Mouse (Mus musculus) neural tube, embryonic 13.5 days (tissue): ENCODE measurements around the gene Nsl1. TPM values are rescaled to one million over a fixed set of nuclear protein-coding genes. Genes with fewer than 3 reads are reported as not detected.

Experiments used
- ATAC-seq: fragments of 200-750 bp; cut with Nextera tagmentation; 2 replicates; pipeline ENCODE4 v1.8.0; 2017; ENCODE audit warnings: low read depth, mild to moderate bottlenecking, moderate TSS enrichment, moderate library complexity
- H3K27ac ChIP-seq: fragments of 300-500 bp; sonication (generic); replicated peaks from 2 replicates; pipeline ENCODE4 v1.5.1; 2015; ENCODE audit warnings: moderate library complexity, mild to moderate bottlenecking, inconsistent platforms
- H3K27me3 ChIP-seq: fragments of 300-500 bp; sonication (generic); 2 replicates; pipeline ENCODE4 v1.6.1; 2015; ENCODE audit warnings: mild to moderate bottlenecking, inconsistent platforms
- H3K36me3 ChIP-seq: fragments of 300-500 bp; sonication (generic); 2 replicates; pipeline ENCODE4 v1.6.1; 2015; ENCODE audit warnings: mild to moderate bottlenecking, inconsistent platforms
- H3K4me1 ChIP-seq: fragments of 300-500 bp; sonication (generic); replicated peaks from 2 replicates; pipeline ENCODE4 v1.6.1; 2015; ENCODE audit warnings: inconsistent platforms
- H3K4me2 ChIP-seq: fragments of 300-500 bp; sonication (generic); 2 replicates; pipeline ENCODE4 v1.6.1; 2015; ENCODE audit warnings: inconsistent platforms, mild to moderate bottlenecking, moderate library complexity
- H3K4me3 ChIP-seq: fragments of 300-500 bp; sonication (generic); 2 replicates; pipeline ENCODE4 v1.5.1; 2015; ENCODE audit warnings: mild to moderate bottlenecking, inconsistent platforms
- H3K9ac ChIP-seq: fragments of 300-500 bp; sonication (generic); 2 replicates; pipeline ENCODE4 v1.6.1; 2015; ENCODE audit warnings: moderate library complexity, mild to moderate bottlenecking, inconsistent platforms
- H3K9me3 ChIP-seq: fragments of 300-500 bp; sonication (generic); 2 replicates; pipeline ENCODE4 v1.6.1; 2016; ENCODE audit warnings: inconsistent platforms
- WGBS: fragments of 180-500 bp; shearing (Covaris S2); methylation state at CpG from one replicate; pipeline ENCODE4 v1.1.7; 2015; 5-methylcytosine and 5-hydroxymethylcytosine counted together
- polyA plus RNA-seq: library from polyadenylated mRNA; unstranded; fragments of >200 nt; fragmentation: Nextera tagmentation; extraction: Ambion mirVana; gene quantifications from 2 replicates; pipeline ENCODE4 v1.2.1, GENCODE M21; 2015

Gene Nsl1
- polyA plus RNA-seq, 1 experiment from 2014 or later: 4.9 TPM

DNA sequence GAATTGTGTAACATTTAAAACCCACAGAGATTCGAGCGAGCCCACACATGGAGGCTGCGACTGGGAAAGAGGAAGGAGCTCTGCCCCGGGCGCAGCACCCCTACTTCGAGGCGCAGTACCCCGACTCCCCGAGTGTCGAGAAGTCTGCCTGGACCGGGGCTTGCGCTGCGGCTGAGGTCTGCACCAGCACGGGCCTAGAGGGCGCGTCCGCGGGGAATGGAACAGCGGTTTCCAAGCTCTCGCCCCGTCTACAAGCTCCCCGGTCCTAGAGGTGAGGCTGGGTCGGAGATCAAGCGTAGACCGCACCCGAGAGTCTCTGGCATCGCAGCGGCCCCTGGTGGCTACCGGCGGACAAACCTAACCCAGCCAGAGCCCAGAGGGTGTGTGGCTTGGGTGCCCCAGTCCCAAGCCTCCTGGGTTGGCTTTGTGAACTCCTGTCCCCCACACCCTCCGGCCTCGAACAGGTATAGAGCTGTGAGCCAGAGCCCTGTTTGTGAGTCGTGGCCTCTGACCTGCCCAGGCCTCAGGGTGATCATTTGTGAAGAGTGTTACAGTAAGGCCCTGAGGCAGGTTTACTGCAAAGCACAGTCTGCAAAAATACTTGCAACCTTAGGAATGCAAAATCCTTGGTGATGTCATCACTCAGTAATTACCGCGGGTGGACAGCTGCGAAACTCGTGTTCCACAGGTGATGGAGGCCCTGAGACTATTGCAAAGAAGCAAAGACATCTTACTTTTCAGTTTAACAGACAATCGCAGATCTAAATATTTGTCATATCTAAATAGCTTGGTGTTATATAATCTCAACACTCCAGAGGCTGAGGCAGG, 63.2 kb downstream of the Nsl1 start:
- Histone ChIP-seq H3K9ac (peak overlapping the region; percentile 52; the same call in 1 of the 2 replicates), H3K4me1 (peaks cover 7% of the 10 kb centered on the region), H3K4me3 (peak overlapping the region; percentile 33), H3K27ac (no peak overlapping the region), H3K9me3 (peaks cover 10% of the 10 kb centered on the region), H3K27me3 (peaks cover 17% of the 10 kb centered on the region; the same call in 1 of the 2 replicates), H3K4me2 (peak overlapping the region; percentile 58), H3K36me3 (no peaks in the 10 kb centered on the region)
- 17% methylated on average over 38 of the region's 38 CpGs for WGBS
- peak; percentile 71 for ATAC-seq

DNA sequence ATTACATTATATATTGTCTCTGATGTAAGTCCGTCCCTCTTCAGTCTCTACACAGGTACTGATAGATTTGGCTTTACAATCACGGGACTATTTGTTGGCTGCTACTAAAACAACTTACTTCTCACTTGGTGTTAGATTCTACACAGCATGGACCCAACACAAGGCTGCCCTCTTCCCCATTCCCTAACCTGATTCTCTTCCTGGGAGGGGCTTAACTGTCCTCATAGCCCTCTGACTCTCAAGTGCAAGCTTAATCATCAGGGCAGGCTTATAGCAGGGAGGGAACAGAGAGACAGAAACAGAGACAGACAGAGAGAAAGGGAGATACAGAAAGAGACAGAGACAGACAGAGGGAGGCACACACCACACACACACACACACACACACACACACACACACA, 68.9 kb downstream of the Nsl1 start:
- H3K9me3 ChIP-seq: peaks cover 10% of the 10 kb centered on the region
- WGBS: 92% methylated on average over 2 of the region's 2 CpGs
- H3K4me2 ChIP-seq: no peak overlapping the region
- ATAC-seq: no peak
- no peak overlapping the region for H3K4me3 ChIP-seq
- no peak overlapping the region for H3K9ac ChIP-seq
- H3K27ac ChIP-seq: no peak overlapping the region
- no peaks in the 10 kb centered on the region for H3K36me3 ChIP-seq
- H3K27me3 ChIP-seq: no peaks in the 10 kb centered on the region
- H3K4me1 ChIP-seq: no peaks in the 10 kb centered on the region

DNA sequence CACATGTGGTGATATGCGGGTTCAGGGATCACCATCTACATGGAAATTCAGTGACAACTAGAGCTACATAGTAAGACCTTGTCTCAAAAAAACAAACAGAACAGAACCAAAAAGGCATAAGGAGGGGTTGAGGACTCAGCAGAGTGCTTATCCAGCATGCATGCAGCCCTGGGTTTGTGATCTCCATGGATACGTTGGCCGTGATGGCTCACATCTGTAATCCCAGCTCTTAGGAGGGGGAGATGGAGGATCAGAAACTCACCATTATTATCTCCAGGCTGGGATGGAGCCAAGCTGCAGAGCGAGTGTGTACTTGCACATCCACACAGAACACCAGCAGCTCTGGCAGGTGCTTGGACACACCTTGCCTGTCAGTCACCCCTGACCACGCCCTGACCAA, 69.4 kb downstream of the Nsl1 start:
- H3K9me3 ChIP-seq: peaks cover 10% of the 10 kb centered on the region
- H3K27me3 ChIP-seq: no peaks in the 10 kb centered on the region
- WGBS: 82% methylated on average over 5 of the region's 5 CpGs
- H3K36me3 ChIP-seq: no peaks in the 10 kb centered on the region
- H3K4me3 ChIP-seq: no peak overlapping the region
- no peak overlapping the region for H3K27ac ChIP-seq
- H3K4me1 ChIP-seq: no peaks in the 10 kb centered on the region
- H3K4me2 ChIP-seq: no peak overlapping the region
- ATAC-seq: no peak
- no peak overlapping the region for H3K9ac ChIP-seq

DNA sequence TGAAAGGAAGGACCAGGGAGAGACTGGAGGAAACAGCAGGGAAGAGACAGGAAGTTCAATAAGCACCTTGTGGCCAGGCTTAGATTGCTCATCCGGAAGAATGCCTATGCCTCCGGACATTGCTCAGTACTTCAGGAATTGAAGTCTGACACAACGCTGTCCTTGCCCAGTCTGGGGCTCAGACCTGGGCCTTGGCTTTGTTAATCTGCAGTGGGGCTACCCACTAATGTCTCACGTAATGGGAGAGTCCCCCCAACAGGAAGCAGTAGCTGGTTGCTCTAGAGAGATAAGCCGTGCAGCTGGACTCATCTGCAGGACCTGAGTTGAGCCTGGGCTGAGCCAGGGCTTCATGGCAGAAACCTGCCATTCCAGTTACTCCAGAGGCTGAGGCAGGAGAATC, 70.1 kb downstream of the Nsl1 start:
- H3K27ac ChIP-seq: no peak overlapping the region
- no peaks in the 10 kb centered on the region for H3K27me3 ChIP-seq
- no peak overlapping the region for H3K4me2 ChIP-seq
- 85% methylated on average over 5 of the region's 5 CpGs for WGBS
- peaks cover 10% of the 10 kb centered on the region for H3K9me3 ChIP-seq
- no peaks in the 10 kb centered on the region for H3K4me1 ChIP-seq
- no peak overlapping the region for H3K4me3 ChIP-seq
- H3K36me3 ChIP-seq: no peaks in the 10 kb centered on the region
- ATAC-seq: no peak
- no peak overlapping the region for H3K9ac ChIP-seq

DNA sequence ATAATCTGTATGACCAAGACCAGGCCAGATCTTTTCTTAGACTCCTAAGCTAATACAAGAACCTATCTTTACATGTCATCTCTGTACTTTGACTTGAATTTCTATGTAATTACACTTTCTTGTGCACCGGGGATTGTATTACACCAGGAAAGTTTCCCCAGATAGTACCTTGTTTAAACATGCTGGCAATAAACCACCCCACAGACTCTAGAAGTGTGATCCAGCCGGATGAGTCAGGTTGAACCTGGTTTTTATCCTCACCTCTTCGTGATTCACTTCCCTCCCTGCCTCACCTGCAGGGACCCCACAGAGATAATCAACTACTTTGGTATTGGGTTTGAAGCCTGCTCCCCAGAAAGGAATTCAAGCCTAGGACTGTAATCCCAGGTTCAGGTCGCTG, 72.6 kb downstream of the Nsl1 start:
- ATAC-seq: no peak
- Histone ChIP-seq H3K9ac (no peak overlapping the region), H3K4me1 (no peaks in the 10 kb centered on the region), H3K27ac (no peak overlapping the region), H3K27me3 (no peaks in the 10 kb centered on the region), H3K36me3 (no peaks in the 10 kb centered on the region), H3K4me3 (no peak overlapping the region), H3K4me2 (no peak overlapping the region), H3K9me3 (no peaks in the 10 kb centered on the region)
- 61% methylated on average over 4 of the region's 4 CpGs for WGBS

Other genes with a start within 250 kb of the Nsl1 start
- 26.9 and 28.4 TPM in 2 replicates for gene Rps6kc1, start 151.2 kb upstream of the Nsl1 start, polyA plus RNA-seq
- 51.4 and 63.2 TPM in 2 replicates for gene Angel2, start 137.9 kb upstream of the Nsl1 start, polyA plus RNA-seq
- 90.3 and 94.0 TPM in 2 replicates for gene Vash2, start 83.7 kb upstream of the Nsl1 start, polyA plus RNA-seq
- gene Flvcr1, start 36.9 kb upstream of the Nsl1 start, polyA plus RNA-seq: 6.9 and 7.8 TPM in 2 replicates
- gene Spata45, start 26.4 kb upstream of the Nsl1 start, polyA plus RNA-seq: not detected in 2 replicates
- 16.6 and 17.5 TPM in 2 replicates for gene Tatdn3, start 80 bp upstream of the Nsl1 start, polyA plus RNA-seq
- 2.0 and 2.6 TPM in 2 replicates for gene Batf3, start 34.8 kb downstream of the Nsl1 start, polyA plus RNA-seq
- not detected in 2 replicates for gene Fam71a, start 101.8 kb downstream of the Nsl1 start, polyA plus RNA-seq
- gene Atf3, start 155.0 kb downstream of the Nsl1 start, polyA plus RNA-seq: 2.0 and 2.2 TPM in 2 replicates